Mouse (Mus musculus) ES-E14 (cell line): ENCODE measurements at regions not wholly inside any gene's neighbourhood (a gene's known extent, or its start where the extent isn't known, plus 50 kb on each side); places are given as distances from the start of the nearest gene placed in this dataset.
A peak's percentile ranks its signal among the peaks of the same experiment; 100 is the strongest.

Experiments
- DNase-seq: peaks from one replicate; pipeline ENCODE4 v3.0.0-alpha.2; 2013; ENCODE audit warnings: low read depth, low spot score
- H3K27ac ChIP-seq: 2 replicates; pipeline ENCODE4 v1.5.1; 2012; ENCODE audit warnings: low read depth, mild to moderate bottlenecking, low read length, moderate library complexity, mixed read lengths; ENCODE audit not compliant: poor library complexity, insufficient read depth, severe bottlenecking
- H3K36me3 ChIP-seq: 2 replicates; pipeline ENCODE4 v1.6.1; 2012; ENCODE audit warnings: mild to moderate bottlenecking, low read length, moderate library complexity, mixed read lengths; ENCODE audit not compliant: control insufficient read depth, poor library complexity, insufficient read depth, severe bottlenecking
- H3K4me1 ChIP-seq, 2 experiments: fragments of 150-350 bp in 1 of 2; sonication (generic) in 1 of 2; 2 replicates each; pipeline ENCODE4 v1.6.1; 2012; ENCODE audit warnings: low read length in 2 of 2, mild to moderate bottlenecking in 1 of 2, mixed read lengths in 1 of 2; ENCODE audit not compliant: control insufficient read depth in 2 of 2, insufficient read depth in 2 of 2, poor library complexity in 1 of 2
- H3K4me3 ChIP-seq, 2 experiments: fragments of 150-350 bp in 1 of 2; sonication (generic) in 1 of 2; 2 replicates each; pipeline ENCODE4 v1.5.1; 2012; ENCODE audit warnings: low read length in 2 of 2, low read depth in 1 of 2, mild to moderate bottlenecking in 1 of 2, mixed read lengths in 1 of 2; ENCODE audit not compliant: insufficient read depth in 1 of 2, poor library complexity in 1 of 2, severe bottlenecking in 1 of 2
- H3K9ac ChIP-seq: 2 replicates; pipeline ENCODE4 v1.6.1; 2012; ENCODE audit warnings: low read depth, mild to moderate bottlenecking, low read length, mixed read lengths; ENCODE audit not compliant: poor library complexity, insufficient read depth, severe bottlenecking
- H3K9me3 ChIP-seq: fragments of 150-350 bp; sonication (generic); 2 replicates; pipeline ENCODE4 v1.6.1; 2012; ENCODE audit warnings: low read depth, mild to moderate bottlenecking, low read length; ENCODE audit not compliant: control insufficient read depth, insufficient read depth
- CHD2 ChIP-seq: IDR thresholded peaks from 2 replicates; pipeline ENCODE4 v1.6.1; 2014; ENCODE audit warnings: mild to moderate bottlenecking, low read depth, low read length, inconsistent platforms
- HCFC1 ChIP-seq: IDR thresholded peaks from 2 replicates; pipeline ENCODE4 v1.6.1; 2012; ENCODE audit warnings: low read length, inconsistent platforms, borderline replicate concordance; ENCODE audit not compliant: insufficient read depth
- MAFK ChIP-seq: IDR thresholded peaks from 2 replicates; pipeline ENCODE4 v1.6.1; 2014; ENCODE audit warnings: mild to moderate bottlenecking, low read depth, low read length, inconsistent platforms; ENCODE audit not compliant: insufficient read depth
- ZC3H11A ChIP-seq: IDR thresholded peaks from 2 replicates; pipeline ENCODE4 v1.6.1; 2012; ENCODE audit warnings: low read depth, mild to moderate bottlenecking, inconsistent platforms, low read length, borderline replicate concordance
- ZNF384 ChIP-seq: IDR thresholded peaks from 2 replicates; pipeline ENCODE4 v1.6.1; 2012; ENCODE audit warnings: low read depth, low read length, inconsistent platforms
- in situ Hi-C, 2 experiments: fragments of 600-800 bp; cut with MboI; formaldehyde crosslinking; loops; one replicate each; pipeline ENCODE4 v1.15.1; 2025; ENCODE audit warnings: low sequenced_read_pairs in 2 of 2, inconsistent platforms in 1 of 2; ENCODE audit not compliant: unreplicated experiment in 2 of 2

DNA sequence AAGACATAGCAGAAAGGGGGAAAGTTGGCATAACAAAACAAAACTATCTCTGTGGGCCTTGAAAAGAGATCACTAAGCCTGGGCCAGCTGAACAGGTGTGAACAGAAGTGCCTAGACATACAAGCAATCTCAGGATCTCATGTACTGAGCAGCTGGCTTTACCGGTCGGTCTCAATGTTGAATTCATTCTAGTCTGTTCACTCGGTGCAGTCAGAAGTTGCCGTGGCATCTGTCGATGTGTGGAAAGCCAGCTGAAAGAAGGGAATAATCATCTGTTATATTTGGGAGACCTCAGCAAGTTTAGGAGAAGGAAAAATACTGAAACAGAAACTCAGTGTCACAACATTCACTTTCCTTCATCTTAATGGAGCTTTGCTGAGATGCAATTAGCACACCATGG, 806.6 kb upstream of the Msl3l2 start:
- Histone ChIP-seq H3K27ac (no peak overlapping the region), H3K9ac (no peak overlapping the region), H3K9me3 (no peaks in the 10 kb centered on the region), H3K4me3 (no peak overlapping the region), H3K36me3 (no peaks in the 10 kb centered on the region), H3K4me1 (no peaks in the 10 kb centered on the region)
- in situ Hi-C loops, result no loop called here
- no peak for DNase-seq
- TF ChIP-seq ZC3H11A (no peak), ZNF384 (no peak), CHD2 (no peak), MAFK (no peak), HCFC1 (no peak)

DNA sequence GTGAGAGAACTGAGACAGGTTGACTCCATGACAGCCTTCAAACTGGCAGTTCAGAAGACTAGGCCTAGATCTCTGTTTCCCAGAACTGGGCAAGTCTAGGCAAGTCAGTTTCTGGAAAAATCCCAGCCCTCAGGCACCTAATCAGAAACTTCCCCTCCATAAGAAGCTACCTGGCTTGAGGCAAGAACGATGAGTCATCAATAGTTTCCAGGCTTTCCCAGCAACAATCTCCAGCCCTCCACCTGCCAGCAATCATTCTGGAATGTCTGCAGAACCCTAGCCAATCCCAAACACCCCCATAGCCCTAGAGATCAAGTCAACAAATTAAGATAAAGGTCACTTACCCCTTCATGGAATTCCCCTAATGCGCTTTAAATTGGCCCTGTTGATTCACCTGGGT, 772.9 kb upstream of the Msl3l2 start:
- Histone ChIP-seq H3K4me3 (no peak overlapping the region), H3K36me3 (no peaks in the 10 kb centered on the region), H3K9ac (no peak overlapping the region), H3K4me1 (no peaks in the 10 kb centered on the region), H3K9me3 (no peaks in the 10 kb centered on the region), H3K27ac (no peak overlapping the region)
- no peak for DNase-seq
- TF ChIP-seq ZNF384 (no peak), CHD2 (no peak), HCFC1 (no peak), ZC3H11A (no peak), MAFK (peak; percentile 48; the same call in 1 of the 2 replicates)
- in situ Hi-C loops, result no loop called here

DNA sequence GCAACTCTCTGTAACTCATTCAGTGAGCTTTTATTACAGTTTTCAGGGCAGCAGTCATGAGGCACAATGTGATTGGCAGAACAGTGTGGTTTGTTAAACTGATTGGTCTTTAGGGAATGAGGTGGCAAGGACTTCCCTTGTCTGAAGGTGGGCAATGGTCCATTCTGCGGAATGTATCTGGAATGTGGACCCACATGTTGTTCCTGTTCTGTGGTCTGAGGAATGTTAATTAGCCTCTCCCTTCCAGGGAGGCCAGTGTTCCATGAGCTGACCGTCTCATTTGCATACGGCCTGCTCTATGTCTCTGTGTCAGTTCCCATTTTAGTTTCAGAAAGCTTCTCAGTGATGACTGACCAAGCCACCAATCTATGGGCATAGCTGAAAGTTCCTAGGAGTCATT, 770.7 kb upstream of the Msl3l2 start:
- in situ Hi-C loops, result no loop called here
- Histone ChIP-seq H3K27ac (no peak overlapping the region), H3K4me1 (no peaks in the 10 kb centered on the region), H3K9ac (no peak overlapping the region), H3K36me3 (no peaks in the 10 kb centered on the region), H3K9me3 (no peaks in the 10 kb centered on the region), H3K4me3 (no peak overlapping the region)
- DNase-seq, result no peak
- TF ChIP-seq HCFC1, result no peak
- TF ChIP-seq CHD2, result no peak
- TF ChIP-seq ZC3H11A, result no peak
- TF ChIP-seq MAFK, result no peak
- TF ChIP-seq ZNF384, result no peak

DNA sequence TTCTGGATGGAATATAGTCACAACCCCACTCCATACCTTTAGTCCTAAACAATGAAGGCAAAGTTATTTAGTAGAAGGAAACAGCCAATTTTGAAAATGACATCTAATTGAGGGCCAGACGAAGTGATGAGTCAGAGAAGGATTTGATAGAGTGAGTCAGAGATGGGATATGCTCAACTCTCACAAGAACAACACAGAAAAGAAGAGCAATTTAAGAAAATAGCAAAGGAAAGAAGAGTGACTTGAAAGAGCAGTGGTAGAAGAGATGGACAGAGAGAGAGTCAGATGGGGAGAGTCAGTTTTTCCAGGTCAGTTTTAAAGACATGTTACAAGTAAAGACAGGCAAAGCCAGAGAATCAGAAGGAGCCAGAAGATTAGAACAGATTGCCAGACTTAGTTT, 758.6 kb upstream of the Msl3l2 start:
- Histone ChIP-seq H3K27ac (no peak overlapping the region), H3K4me3 (no peak overlapping the region), H3K9me3 (no peaks in the 10 kb centered on the region), H3K9ac (no peak overlapping the region), H3K36me3 (no peaks in the 10 kb centered on the region), H3K4me1 (no peaks in the 10 kb centered on the region)
- TF ChIP-seq MAFK (no peak), ZC3H11A (no peak), ZNF384 (no peak), CHD2 (no peak), HCFC1 (no peak)
- in situ Hi-C loops, result no loop called here
- DNase-seq, result no peak
